Mouse (Mus musculus): ENCODE data around the gene Egfem1. TPM values are rescaled to one million over a fixed set of nuclear protein-coding genes. Genes with fewer than 3 reads are reported as not detected.

Gene Egfem1
- polyA plus RNA-seq, 1 experiment from 2014 or later, result 2.6 TPM

DNA sequence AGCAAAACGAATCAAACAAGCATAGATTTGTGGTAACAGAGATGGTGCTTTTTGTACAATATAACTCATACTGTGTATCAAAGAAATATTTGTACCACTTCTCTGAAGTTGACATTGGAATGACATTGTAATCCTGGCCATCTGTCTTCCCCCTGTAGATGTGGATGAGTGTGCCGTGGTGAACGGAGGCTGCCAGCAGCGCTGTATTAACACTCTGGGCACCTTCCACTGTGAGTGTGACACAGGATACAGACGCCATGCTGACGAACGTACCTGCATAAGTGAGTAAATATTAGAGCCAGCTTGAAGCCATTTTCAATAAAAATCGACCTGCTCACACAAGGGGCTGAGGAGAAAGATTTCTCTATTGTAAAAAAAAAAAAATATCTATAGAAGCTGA is 500.9 kb downstream of the Egfem1 start:
- H3K4me1 ChIP-seq, result no peaks in the 10 kb centered on the region
- no peak for DNase-seq (ENCODE audit: low spot score)
- 72% methylated on average over 8 of the region's 8 CpGs for WGBS
- no peaks in the 10 kb centered on the region for H3K9me3 ChIP-seq (replicated peaks)
- H3K27me3 ChIP-seq (ENCODE audit: low read depth, poor library complexity, severe bottlenecking), result no peaks in the 10 kb centered on the region
- H3K4me3 ChIP-seq, result no peak overlapping the region
- no peak overlapping the region for H3K27ac ChIP-seq
- no peaks in the 10 kb centered on the region for H3K36me3 ChIP-seq

DNA sequence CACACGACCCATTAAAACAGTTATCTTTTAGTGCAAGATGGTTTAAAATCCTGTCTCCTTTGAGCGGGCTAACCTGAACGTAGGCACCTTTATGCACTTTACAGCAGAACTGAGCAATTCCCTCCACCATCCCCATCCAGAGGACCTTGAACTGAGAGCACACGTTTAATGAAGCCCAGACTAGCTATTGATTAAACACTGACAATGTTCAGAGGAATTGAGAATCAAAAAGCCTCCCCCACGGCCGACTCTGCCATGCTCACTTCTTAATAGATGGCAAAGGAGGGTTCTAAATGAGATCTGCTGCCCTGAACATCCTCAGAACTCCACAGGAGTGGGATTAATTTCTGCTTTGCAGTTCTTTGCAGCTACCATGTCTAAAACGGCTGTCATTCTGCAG is 520.3 kb downstream of the Egfem1 start:
- H3K36me3 ChIP-seq, result no peaks in the 10 kb centered on the region
- H3K4me1 ChIP-seq, result no peaks in the 10 kb centered on the region
- no peak overlapping the region for H3K4me3 ChIP-seq
- DNase-seq (ENCODE audit: low spot score), result no peak
- WGBS, result 74% methylated on average over 7 of the region's 7 CpGs
- no peak overlapping the region for H3K27ac ChIP-seq
- H3K9me3 ChIP-seq (replicated peaks), result no peaks in the 10 kb centered on the region
- no peaks in the 10 kb centered on the region for H3K27me3 ChIP-seq (ENCODE audit: low read depth, poor library complexity, severe bottlenecking)

DNA sequence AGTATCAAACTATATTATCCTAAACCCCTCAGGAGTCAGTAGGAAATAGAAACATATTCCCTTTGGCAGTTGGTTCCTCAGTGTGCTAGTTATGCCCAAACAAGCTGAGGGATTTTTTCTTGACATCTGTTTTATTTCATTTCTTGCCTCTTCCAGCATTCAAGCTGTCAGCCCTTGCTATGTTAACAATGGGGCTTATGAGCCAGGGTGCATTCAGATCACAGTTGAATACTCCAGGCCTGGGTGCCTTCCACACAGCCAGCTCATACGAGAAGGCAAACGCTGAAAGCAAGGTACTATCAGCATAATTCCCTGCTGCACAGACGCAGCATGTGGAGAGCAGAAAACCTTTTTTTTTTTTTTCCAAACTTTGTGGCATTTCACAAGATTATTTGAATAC is 526.9 kb downstream of the Egfem1 start:
- no peak for DNase-seq (ENCODE audit: low spot score)
- Histone ChIP-seq H3K4me3 (no peak overlapping the region), H3K9me3 (replicated peaks) (no peaks in the 10 kb centered on the region), H3K36me3 (no peaks in the 10 kb centered on the region), H3K4me1 (no peaks in the 10 kb centered on the region), H3K27ac (no peak overlapping the region), H3K27me3 (ENCODE audit: low read depth, poor library complexity, severe bottlenecking) (no peaks in the 10 kb centered on the region)
- 79% methylated on average over 3 of the region's 3 CpGs for WGBS

DNA sequence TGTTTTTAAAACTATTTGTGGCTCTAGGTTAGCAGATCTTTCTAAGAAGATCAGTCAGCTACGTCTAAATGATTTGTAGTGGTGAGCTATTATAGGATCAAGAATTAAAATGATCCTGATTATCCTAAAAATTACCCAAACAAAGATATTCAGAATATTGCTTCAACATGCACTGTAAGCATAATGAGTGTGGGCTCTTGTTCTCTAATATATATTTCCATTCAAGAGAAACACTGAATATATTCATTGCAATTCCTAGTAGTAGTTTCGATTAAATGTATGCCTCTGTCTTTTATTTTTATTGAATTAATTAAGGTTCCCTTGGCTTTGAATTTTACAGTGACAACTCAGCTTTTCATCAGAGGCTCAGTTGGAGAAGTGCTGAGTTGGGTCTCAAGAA is 527.4 kb downstream of the Egfem1 start:
- no peaks in the 10 kb centered on the region for H3K36me3 ChIP-seq
- H3K4me1 ChIP-seq, result no peaks in the 10 kb centered on the region
- H3K9me3 ChIP-seq (replicated peaks), result no peaks in the 10 kb centered on the region
- DNase-seq (ENCODE audit: low spot score), result no peak
- H3K27me3 ChIP-seq (ENCODE audit: low read depth, poor library complexity, severe bottlenecking), result no peaks in the 10 kb centered on the region
- 90% methylated on average over 2 of the region's 2 CpGs for WGBS
- H3K4me3 ChIP-seq, result no peak overlapping the region
- no peak overlapping the region for H3K27ac ChIP-seq

DNA sequence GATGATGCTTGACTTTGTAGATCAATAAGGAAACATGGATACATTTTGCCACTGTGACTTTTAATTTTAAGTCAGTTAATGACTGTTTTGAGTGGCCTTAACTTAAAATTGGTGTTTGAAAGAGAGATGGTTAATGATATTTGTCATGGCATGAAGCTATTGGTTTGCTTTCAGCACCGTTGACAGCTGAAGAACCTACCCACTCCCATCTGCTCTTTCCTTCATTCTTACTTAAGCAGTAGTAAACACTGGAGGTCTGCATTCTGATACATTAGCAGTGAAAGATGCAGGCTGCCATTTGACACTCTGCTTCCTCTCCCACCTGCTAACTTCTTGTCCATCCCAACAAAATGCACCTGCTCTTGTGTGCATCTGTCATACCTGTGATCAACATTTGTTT is 537.8 kb downstream of the Egfem1 start:
- no peaks in the 10 kb centered on the region for H3K27me3 ChIP-seq (ENCODE audit: low read depth, poor library complexity, severe bottlenecking)
- WGBS, result 80% methylated on average over 1 of the region's 1 CpGs

DNA sequence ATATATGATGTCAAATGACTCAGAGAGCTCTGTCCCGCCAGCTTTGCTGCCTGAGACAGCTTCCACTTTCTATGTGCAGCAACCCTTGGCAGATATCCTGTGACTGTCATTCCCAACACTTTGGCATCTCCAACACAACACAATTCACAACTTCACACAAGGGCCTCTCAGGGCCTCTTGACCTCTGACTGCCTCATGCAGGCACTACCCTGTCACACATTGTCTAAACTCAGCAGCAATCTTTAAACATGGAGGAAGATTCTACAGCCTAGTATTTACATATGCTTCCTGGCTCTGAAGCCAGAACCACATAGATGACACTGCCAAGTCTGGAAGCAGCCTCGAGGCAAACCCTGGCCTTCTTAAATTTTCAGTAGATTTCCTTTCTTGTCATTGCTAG is 558.0 kb downstream of the Egfem1 start:
- WGBS, result 80% methylated on average over 2 of the region's 2 CpGs
- no peak overlapping the region for H3K4me3 ChIP-seq
- no peaks in the 10 kb centered on the region for H3K9me3 ChIP-seq (replicated peaks)
- no peaks in the 10 kb centered on the region for H3K27me3 ChIP-seq (ENCODE audit: low read depth, poor library complexity, severe bottlenecking)
- H3K4me1 ChIP-seq, result no peaks in the 10 kb centered on the region
- H3K27ac ChIP-seq, result no peak overlapping the region
- no peaks in the 10 kb centered on the region for H3K36me3 ChIP-seq
- DNase-seq (ENCODE audit: low spot score), result no peak

More for the DNA sequence above, 537.8 kb downstream of the Egfem1 start:
- DNase-seq (ENCODE audit: low spot score), result no peak
- no peak overlapping the region for H3K27ac ChIP-seq
- H3K4me3 ChIP-seq, result no peak overlapping the region
- no peaks in the 10 kb centered on the region for H3K36me3 ChIP-seq
- no peaks in the 10 kb centered on the region for H3K9me3 ChIP-seq (replicated peaks)
- peaks cover 5% of the 10 kb centered on the region for H3K4me1 ChIP-seq

DNA sequence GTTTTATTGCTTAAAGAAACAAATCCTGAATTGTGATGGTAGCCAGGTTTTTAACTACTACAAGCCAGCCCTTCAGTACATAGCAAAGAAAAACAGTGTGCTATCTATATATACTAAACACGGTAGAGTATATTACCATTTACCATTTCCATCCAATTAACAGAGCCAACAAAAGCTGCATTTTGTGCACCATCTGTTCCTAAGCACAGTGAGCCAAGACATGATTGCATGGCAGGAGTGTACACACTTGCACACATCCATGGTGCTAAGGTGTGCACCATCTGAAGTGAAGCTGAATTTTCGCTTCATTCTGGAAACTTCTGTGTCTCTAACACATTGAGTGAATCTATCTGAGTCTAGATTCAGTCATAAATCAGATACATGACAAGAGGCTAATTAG is 585.0 kb downstream of the Egfem1 start:
- WGBS, result 84% methylated on average over 2 of the region's 2 CpGs
- Histone ChIP-seq H3K4me3 (no peak overlapping the region), H3K27ac (no peak overlapping the region), H3K9me3 (replicated peaks) (no peaks in the 10 kb centered on the region), H3K36me3 (no peaks in the 10 kb centered on the region), H3K27me3 (ENCODE audit: low read depth, poor library complexity, severe bottlenecking) (no peaks in the 10 kb centered on the region), H3K4me1 (no peaks in the 10 kb centered on the region)
- DNase-seq (ENCODE audit: low spot score), result no peak

DNA sequence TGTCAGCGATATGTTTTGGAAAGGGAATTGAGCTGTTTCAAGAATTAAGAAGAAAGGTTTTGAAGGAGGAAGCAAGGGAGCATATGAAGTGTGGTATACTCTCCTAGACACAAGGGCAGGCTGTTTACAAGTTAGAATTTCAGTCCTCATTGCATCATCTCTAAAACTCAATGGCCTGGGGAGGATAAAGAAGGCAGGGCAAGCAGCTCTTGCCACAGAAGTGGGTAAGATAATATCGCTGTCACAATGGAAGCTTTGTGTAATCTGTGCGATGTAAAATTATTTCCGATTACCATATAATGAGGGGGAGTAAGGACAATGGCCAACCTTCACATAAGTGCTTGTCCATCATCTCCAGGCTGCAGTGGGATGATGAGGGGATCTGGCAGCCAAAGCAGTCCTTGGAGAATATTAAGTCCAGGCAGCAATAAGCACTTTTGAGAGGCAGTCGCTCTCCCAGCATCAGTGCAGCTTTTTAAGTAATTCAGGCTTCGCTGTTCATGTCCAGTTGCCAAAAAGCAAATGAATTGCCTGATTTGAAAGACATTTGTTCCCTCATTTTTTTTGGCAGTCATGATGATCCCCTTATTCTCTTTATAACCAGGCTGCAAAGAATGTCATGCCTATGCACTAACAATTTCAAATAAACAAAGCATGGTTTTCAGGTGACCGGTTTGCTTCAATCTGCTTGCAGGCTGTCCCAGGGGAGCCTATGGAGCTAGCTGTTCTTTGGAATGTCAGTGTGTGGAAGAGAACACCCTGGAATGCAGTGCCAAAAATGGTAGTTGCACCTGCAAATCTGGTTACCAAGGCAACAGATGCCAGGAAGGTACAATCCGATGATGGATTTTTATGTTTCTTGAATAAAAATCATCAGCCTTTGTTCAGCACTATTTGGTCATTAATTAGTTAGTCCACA is 607.8 kb downstream of the Egfem1 start:
- H3K27ac ChIP-seq, result no peak overlapping the region
- no peak for DNase-seq (ENCODE audit: low spot score)
- H3K9me3 ChIP-seq (replicated peaks), result no peaks in the 10 kb centered on the region
- H3K4me3 ChIP-seq, result no peak overlapping the region
- H3K36me3 ChIP-seq, result no peaks in the 10 kb centered on the region
- WGBS, result 91% methylated on average over 8 of the region's 8 CpGs
- no peaks in the 10 kb centered on the region for H3K27me3 ChIP-seq (ENCODE audit: low read depth, poor library complexity, severe bottlenecking)
- peaks cover 7% of the 10 kb centered on the region for H3K4me1 ChIP-seq

DNA sequence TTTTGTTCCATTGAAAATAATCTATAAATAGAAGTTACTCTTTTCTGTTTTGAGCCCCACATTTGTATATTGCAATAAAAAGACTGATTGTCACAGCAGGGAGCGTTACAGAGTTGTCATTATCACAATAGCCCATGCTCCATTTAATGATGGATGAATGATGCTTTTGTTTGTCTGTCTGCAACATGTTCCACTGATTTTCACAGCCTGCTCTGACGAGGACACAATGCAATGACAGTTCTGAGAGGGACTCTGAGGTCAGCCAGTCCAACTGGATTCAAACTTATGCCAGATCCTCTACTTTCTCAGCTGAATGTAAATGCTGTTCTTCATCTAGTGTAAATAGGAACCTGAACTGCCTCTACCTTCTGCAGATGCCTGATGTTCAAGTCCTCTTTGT is 619.3 kb downstream of the Egfem1 start:
- no peak for DNase-seq (ENCODE audit: low spot score)
- Histone ChIP-seq H3K4me1 (no peaks in the 10 kb centered on the region), H3K36me3 (no peaks in the 10 kb centered on the region), H3K4me3 (no peak overlapping the region), H3K27me3 (ENCODE audit: low read depth, poor library complexity, severe bottlenecking) (no peaks in the 10 kb centered on the region), H3K27ac (no peak overlapping the region), H3K9me3 (replicated peaks) (no peaks in the 10 kb centered on the region)
- WGBS, result 67% methylated on average over 2 of the region's 2 CpGs

DNA sequence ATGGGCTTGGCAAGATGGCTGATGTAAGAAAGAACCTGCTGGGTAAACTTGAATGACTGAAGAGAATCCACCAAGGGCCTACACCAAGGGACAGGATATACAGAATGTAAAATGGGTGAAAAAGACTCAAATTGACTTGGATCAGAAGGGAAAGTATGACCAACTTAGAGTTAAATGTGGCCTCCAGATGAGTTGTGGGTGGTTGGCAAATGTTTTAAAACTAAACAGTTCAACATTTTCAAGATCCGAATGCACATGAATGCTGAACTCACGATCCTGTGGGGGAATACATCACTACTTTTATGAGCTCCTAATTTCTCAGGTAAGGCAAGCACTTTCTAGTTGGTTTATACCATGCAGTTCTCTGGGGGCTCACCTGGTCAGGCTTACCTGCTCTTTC is 625.0 kb downstream of the Egfem1 start:
- 90% methylated on average over 2 of the region's 2 CpGs for WGBS
- Histone ChIP-seq H3K27ac (no peak overlapping the region), H3K4me3 (no peak overlapping the region), H3K36me3 (no peaks in the 10 kb centered on the region), H3K9me3 (replicated peaks) (no peaks in the 10 kb centered on the region), H3K27me3 (ENCODE audit: low read depth, poor library complexity, severe bottlenecking) (no peaks in the 10 kb centered on the region), H3K4me1 (no peaks in the 10 kb centered on the region)
- no peak for DNase-seq (ENCODE audit: low spot score)

DNA sequence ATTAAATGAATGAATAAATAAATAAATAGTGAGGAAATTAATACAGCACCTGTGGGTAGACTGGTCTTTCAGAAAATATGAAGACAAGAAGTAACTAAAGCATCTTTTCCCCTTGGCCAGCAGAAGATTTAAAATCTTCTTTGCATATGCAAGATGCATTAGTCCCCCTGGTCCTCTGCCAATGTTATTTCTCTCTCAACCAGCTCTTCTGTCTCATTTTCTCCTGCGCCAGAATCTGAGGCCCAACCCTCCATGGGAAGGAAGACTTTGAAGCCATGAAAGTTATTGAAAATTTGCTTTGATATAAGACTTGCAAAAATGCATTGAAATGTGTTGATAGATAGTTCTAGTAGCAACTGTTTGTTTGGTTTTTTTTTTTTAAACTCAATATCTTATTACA is 625.6 kb downstream of the Egfem1 start:
- H3K27me3 ChIP-seq (ENCODE audit: low read depth, poor library complexity, severe bottlenecking), result no peaks in the 10 kb centered on the region
- no peak overlapping the region for H3K27ac ChIP-seq
- DNase-seq (ENCODE audit: low spot score), result no peak
- WGBS, result 95% methylated on average over 1 of the region's 1 CpGs
- no peaks in the 10 kb centered on the region for H3K4me1 ChIP-seq
- H3K4me3 ChIP-seq, result no peak overlapping the region
- no peaks in the 10 kb centered on the region for H3K36me3 ChIP-seq
- H3K9me3 ChIP-seq (replicated peaks), result no peaks in the 10 kb centered on the region

DNA sequence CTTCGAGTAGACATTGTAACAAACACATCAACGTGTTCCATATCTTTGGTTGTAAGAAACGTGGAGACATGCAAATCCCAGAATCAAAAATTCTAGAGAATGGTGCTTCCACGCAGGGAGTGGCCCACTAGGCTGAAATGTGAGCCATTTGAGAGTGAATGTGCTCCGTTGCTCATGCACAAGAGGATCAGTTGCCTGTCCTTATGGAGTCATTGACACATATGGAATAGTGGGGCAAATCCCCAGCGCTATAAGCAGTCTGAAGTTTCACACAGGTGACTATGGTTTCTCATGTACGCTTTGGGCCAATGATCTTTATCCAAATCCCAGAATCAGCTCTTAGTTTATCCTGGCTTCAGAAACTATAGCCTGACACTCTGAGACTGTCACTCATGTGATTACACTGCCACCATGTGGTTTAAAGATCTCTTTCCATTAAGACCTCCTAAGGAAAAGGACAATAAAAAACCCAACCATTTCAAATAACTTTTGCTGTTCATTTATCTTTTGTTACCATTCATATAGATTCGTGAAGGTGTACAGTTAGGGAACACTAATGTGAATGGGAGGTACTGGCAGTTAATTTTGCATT is 644.6 kb downstream of the Egfem1 start:
- H3K9me3 ChIP-seq (replicated peaks), result no peaks in the 10 kb centered on the region
- H3K36me3 ChIP-seq, result no peaks in the 10 kb centered on the region
- whole genome bisulfite sequencing, result 72% methylated on average over 8 of the region's 8 CpGs
- H3K27me3 ChIP-seq (ENCODE audit: low read depth, poor library complexity, severe bottlenecking), result peaks cover 5% of the 10 kb centered on the region; the same call in 1 of the 2 replicates
- DNase-seq (ENCODE audit: low spot score), result no peak
- no peaks in the 10 kb centered on the region for H3K4me1 ChIP-seq
- no peak overlapping the region for H3K27ac ChIP-seq
- H3K4me3 ChIP-seq, result no peak overlapping the region

DNA sequence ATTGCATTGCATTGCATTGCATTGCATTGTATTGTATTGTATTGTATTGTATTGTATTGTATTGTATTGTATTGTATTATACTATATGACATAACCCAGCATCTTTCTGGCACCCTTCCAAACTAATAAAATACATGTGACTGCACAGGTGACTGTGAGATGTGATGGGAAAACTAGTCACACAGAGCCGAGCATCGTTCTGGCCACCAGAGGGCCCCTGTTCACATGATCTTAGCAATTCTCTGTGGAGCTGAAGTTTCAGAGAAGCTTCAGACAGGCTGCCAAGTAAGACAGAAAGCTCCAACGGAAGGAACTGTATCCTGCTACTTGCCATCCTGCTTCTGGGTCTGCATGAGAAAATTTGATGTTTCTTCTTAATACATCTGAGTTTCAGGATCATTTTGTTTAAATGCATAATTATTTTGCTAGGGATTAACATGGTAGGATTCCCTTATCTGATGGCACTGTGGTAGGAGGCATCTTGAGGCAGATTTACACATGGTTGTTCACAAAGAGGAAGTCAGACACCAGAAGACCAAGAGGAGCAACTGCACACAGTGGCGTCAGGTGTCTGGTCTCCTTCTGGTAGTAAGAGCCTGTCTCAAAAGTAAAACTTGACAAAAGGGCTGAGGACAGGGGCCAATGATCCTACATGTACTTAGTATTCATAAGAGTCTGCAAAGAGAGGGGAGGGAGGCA is 648.4 kb downstream of the Egfem1 start:
- DNase-seq (ENCODE audit: low spot score), result peak; percentile 70

More for the DNA sequence above, 648.4 kb downstream of the Egfem1 start:
- Histone ChIP-seq H3K27ac (no peak overlapping the region), H3K4me3 (no peak overlapping the region), H3K4me1 (peaks cover 16% of the 10 kb centered on the region), H3K27me3 (ENCODE audit: low read depth, poor library complexity, severe bottlenecking) (peaks cover 5% of the 10 kb centered on the region; the same call in 1 of the 2 replicates), H3K9me3 (replicated peaks) (no peaks in the 10 kb centered on the region), H3K36me3 (no peaks in the 10 kb centered on the region)
- 29% methylated on average over 4 of the region's 4 CpGs for WGBS

Measured in limb, embryonic 10.5 days (tissue).